Mouse (Mus musculus): ENCODE measurements around the gene Znhit3. TPM values are rescaled to one million over a fixed set of nuclear protein-coding genes. Genes with fewer than 3 reads are reported as not detected.
"Not testable (repeated sequence)": the region's sequence is repeated elsewhere in the genome, so short reads cannot be mapped to it uniquely, and the experiment has no call there.

Gene Znhit3
- total RNA-seq, 2 experiments from 2014 or later = 11.7 to 12.8 TPM

DNA sequence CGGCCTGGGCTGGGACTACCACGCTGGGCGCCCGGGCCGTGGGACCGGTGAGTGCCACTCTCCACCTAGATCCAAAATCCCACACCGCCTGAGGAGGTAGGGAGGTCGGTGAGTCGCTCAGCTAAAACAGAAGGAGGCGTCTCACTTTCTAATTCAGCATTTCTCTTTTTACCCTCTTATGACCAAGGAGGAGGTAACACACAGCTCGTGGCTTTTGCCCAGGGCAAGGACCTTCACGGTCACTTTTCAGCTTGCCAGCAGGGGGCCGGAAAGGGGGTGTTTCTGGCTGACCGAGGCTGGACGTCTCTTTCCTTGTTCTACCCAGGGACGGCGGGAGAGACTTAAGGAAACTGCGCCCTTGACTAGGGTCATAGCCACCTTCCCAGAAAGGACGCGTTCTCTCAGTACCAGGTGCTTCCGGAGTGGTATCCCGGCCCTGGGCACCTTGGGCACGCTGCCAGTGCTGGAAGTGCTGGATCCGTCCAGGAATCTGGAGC is 35.7 kb downstream of the Znhit3 start:
- peak; percentile 31 to 39 for DNase-seq
- intact Hi-C loops (cut with DNase I) = no loop called here

DNA sequence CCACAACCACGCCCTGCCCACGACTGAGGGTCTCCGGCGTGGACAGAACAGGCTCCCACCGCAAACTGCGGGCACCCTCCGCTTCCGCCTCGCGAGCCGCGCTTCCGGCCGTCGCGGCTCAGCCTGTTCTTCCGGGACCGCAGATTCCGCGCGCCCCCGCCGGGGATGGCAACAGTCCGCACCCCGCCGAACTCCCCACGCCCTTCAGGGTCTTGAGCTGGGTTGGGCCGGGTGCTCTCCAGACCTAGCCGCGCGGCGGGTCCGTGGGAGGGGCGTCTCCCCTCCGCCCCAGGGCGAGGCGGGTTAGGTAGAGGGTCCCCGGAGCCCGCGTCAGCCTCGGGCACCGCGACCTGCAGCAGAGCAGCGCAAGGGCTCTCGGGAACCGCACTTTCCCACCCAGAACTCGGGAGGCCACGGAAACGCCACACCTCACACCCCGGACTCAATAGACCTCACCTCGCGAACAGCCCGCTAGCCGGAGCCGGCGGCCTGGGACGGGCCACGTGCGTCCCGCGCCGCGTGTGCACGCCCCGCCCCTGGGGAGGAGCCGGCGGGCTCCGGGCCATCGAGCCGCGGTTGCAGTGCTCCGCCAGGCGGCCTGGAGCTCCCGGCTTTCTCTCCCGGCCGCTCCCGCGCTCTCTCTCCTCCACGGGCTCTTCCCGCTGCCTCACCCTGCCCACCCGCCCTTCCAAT is 36.2 kb downstream of the Znhit3 start, which contains the start of the genes Myo19 and Pigw:
Gene Myo19, plus strand, starts transcription at position 377 of the 693 bp plus-strand sequence.
Gene Pigw, minus strand, starts transcription at position 514 of the 693 bp plus-strand sequence.
- intact Hi-C loops (cut with DNase I) = no loop called here
- peak; percentile 78 to 79 for DNase-seq

DNA sequence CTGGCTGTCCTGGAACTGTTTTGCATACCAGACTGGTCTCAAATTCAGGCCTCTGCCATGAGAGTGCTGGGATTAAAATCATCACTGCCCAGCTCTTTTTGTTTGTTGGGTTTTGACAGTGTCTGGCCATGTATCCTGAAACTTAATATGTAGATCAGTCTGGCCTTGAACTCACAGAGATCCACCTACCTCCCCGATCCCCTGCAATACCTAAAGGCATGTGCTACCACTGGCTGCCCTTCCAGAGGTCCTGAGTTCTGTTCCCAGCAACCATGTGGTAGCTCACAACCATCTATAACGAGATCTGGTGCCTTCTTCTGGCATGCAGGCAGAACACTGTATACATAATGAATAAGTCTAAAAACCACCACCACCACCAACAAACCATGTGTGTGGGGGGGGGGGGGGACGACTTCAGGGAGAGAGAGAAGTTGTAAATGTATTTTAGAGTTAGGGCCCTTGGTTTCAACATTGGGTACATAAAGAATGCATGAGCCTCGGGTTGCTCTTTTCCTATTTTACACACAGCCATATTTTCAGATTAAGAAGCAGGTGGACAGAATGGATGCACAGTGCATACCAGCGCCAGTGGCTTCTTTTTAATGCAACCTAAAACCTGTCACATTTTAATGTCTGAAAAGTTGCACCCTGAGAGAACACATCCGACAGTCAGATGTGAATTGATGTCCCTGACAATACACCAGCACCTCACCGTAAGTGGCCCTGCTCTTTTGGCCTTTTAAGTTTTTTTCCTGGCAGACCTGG is 37.0 kb downstream of the Znhit3 start:
- intact Hi-C loops (cut with DNase I) = no loop called here
- no peak for DNase-seq

DNA sequence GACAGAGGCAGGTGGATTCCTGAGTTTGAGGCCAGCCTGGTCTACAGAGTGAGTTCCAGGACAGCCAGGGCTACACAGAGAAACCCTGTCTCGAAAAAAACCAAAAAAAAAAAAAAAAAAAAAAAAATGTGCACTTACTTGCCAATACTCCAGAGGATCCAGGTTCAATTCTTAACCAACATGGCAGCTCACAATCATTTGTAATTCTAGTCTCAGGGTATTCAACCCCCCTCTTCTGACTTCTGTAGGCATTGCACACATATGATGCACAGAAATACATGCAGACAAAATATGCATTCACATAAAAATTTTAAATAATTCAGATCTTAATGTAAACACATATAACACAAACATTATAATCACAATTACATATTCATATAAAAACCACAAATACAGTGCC is 40.1 kb downstream of the Znhit3 start:
- intact Hi-C loops (cut with DNase I) = not testable (repeated sequence)

DNA sequence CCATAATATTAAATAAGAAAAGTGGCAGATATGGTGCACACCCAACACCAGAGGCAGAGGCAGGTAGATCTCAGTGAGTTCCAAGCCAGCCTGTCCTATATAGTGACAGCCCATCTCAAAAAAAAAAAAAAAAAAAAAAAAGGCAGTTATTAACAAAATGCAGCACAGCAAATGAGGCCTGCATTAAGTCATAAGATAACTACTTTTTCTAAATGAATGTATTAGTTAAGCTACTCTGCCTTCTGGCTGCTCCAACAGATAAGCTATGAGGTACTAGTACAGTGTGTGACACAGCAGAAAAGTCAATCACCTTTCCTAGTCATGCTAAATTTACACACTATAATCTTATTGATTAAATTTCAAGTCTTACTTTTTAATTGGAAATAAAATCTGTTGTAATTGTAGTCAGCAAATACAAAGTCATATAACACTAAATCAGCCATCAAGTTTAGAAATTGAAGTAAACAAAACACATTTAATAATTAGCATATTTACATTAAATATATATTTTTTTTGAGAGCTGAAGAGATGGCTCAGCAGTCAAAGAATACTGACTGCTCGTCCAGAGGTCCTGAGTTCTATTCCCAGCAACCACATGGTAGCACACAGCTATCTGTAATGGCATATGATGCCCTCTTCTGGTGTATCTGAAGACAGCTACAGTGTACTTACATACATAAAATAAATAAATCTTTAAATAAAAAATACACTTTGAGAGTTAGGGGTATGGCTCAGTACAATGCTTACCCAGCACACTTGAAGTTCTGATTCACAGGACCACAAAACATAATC is 42.9 kb downstream of the Znhit3 start:
- DNase-seq = no peak
- intact Hi-C loops (cut with DNase I) = no loop called here

More for the DNA sequence above, 40.1 kb downstream of the Znhit3 start:
- DNase-seq = not testable (repeated sequence)

GRCm38 (mm10) chr11:84871548-84872069 is 44.6 kb downstream of the Znhit3 start:
- intact Hi-C loops (cut with DNase I) = no loop called here
- DNase-seq = no peak

DNA sequence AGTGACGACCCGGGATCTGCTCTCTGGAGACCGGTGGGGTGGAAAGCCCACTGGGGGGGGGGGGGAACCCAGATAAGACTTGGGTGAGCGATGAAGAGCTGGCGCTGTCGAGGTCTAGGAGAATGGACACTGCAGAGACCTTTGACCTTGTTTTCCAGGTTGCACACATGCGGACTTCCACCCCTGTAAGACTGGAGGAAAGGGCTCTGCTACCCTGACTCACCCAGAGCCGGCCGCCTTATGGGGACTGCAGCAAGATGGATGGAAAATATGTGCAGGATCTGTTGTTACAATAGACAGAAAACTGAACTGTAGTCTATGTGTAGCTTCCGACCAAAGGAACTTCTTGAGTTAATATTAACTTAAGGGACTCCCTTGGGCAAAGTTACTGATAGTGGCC is 45.1 kb downstream of the Znhit3 start:
- DNase-seq = no peak

DNA sequence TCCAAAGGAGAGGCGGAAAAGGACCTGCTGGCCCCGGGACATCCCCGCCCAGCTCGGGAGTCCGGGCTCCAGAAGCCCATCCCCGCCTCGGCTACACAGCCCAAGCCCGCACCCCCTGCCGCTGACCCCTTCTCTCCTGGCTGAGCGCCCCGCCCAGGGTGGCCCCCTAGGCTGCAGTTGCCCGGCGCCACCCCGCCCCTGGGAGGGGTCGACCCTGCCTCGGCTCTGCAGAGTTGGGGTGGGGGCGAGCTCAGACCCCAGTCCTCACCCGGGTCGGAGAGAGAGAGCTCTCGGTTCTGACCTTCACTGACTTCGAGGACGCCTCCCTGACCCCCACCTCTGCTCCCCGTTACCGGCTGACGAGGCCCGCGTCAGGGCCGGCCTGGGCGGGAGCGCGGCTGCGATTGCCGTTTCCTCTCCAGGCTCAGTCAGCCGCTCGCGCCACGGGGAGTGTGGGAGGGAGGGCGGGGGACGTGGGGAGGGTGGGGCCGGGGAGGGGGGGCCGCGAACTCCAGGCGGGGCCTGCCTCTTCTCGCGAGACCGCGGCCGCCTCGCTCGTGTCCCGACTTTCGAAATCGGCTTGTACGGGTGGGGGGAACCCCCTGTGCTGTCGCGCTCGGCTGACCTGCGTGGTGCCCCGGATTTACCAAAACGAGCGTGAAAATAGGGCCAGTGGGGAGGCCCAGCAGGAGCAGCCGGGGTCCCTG is 45.7 kb downstream of the Znhit3 start, which contains the start of gene Ggnbp2:
Gene Ggnbp2, minus strand, starts transcription at position 481 of the 707 bp plus-strand sequence.
- peak; percentile 91 for DNase-seq
- intact Hi-C loops (cut with DNase I) = no loop called here

More for the DNA sequence above, 45.1 kb downstream of the Znhit3 start:
- intact Hi-C loops (cut with DNase I) = no loop called here

GRCm38 (mm10) chr11:84869537-84870232 is 46.5 kb downstream of the Znhit3 start:
- intact Hi-C loops (cut with DNase I) = loop anchor here (5.0 kb wide), 1 partner anchor 37 kb away; no protein-coding TSS in a partner anchor
- DNase-seq = peak; percentile 88 to 90

DNA sequence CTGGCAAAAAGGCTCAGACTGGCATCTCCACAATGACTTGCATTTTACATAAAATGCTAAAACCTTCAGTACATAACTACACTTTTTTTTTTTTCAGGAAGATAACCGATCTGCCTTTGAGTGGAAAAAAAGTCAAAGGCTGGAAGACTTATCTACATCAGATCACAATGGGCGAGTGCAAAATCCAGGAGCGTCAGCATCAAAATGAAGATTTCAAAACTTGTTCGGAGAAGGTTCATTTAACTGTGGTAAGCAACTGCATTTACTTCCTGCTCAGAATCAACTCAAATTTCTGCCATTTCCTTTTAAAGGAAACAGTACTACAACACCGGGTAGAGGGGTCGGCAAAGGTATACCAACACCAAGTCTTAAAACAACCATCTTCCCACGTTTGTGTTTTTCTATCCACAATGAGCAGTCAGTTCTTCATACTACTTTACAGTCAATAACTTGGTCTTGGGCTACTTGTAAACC is 47.3 kb downstream of the Znhit3 start:
- no peak for DNase-seq
- intact Hi-C loops (cut with DNase I) = loop anchor here (5.0 kb wide), 1 partner anchor 37 kb away; no protein-coding TSS in a partner anchor

DNA sequence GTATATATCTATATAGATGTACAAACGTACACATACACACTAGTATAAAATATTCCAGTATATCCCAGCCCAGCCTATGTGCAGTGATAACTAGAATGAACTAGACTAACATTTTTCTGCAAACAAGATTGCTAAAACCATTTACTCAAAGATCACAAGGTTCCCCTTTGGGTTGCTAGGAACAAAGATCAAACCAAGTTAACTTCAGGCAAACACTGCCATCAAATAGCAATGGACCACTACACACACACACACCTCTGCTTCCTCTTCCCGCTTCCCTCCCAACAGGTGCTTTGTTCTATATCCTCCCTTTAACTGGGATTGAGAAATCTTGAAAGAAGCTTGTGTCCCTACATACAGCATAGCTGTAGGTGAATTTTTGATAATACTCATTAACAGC is 48.6 kb downstream of the Znhit3 start:
- intact Hi-C loops (cut with DNase I) = loop anchor here (5.0 kb wide), 1 partner anchor 35 kb away; no protein-coding TSS in a partner anchor
- DNase-seq = no peak

DNA sequence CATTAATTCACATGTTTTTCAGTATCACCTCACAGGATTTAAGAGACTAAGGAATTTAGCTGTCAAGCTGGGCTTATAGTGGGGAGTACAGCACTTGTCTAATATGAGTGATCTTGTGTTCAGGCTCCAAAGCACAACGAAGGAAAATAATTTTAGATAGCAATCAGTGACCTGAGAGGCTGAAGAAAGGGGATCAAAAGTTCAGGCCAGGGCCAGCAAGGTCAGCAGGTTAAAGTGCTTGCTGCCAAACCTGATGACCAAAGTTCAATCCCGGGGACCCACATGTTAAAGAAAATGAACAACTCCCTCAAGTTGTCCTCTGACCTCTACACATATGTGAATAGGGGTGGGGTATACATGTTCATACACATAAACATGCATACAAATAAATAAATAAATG is 50.9 kb downstream of the Znhit3 start:
- intact Hi-C loops (cut with DNase I) = loop anchor here (5.0 kb wide), 1 partner anchor 33 kb away; no protein-coding TSS in a partner anchor
- no peak for DNase-seq

Small RNA genes lying within 50 kb of the gene (microRNA-seq; reads per million reads assigned to microRNA genes)
- gene Gm23564 = 0 reads per million in 2 experiments

Other genes with a start within 250 kb of the Znhit3 start
- 1 to 10 TPM; 6.0 to 8.9 TPM for gene Mrm1, start 96.9 kb downstream of the Znhit3 start, total RNA-seq (2021)
- gene Dhrs11, start 87.4 kb downstream of the Znhit3 start, total RNA-seq (2021) = 10 to 100 TPM; 30.6 to 33.4 TPM
- gene Ggnbp2, start 45.5 kb downstream of the Znhit3 start, total RNA-seq (2021) = 10 to 100 TPM; 30.6 to 40.6 TPM
- gene Myo19, start 36.2 kb downstream of the Znhit3 start, total RNA-seq (2021) = 1 to 10 TPM; 1.9 to 3.6 TPM
- 1 to 10 TPM; 4.0 to 5.5 TPM for gene Pigw, start 36.1 kb downstream of the Znhit3 start, total RNA-seq (2021)
- gene Car4, start 41.4 kb upstream of the Znhit3 start, total RNA-seq (2021) = 10 to 100 TPM; 12.9 to 14.6 TPM
- 10 to 100 TPM in 1 of 2 experiments, 1 to 10 TPM in 1; 8.0 to 10.6 TPM for gene Usp32, start 223.8 kb upstream of the Znhit3 start, total RNA-seq (2021)

All from gastrocnemius, postnatal 36 days (tissue).